Mouse (Mus musculus) kidney, adult 2 months (tissue): ENCODE measurements around the gene Spred3.

ENCODE experiments used
- CTCF ChIP-seq: fragments of 200-500 bp; conservative IDR thresholded peaks from 2 replicates; pipeline ENCODE4 v1.5.1; 2011; ENCODE audit warnings: low read depth, mild to moderate bottlenecking, control low read depth, low read length, moderate library complexity, mixed read lengths; ENCODE audit not compliant: insufficient read depth, insufficient read length
- POLR2A ChIP-seq: fragments of 200-500 bp; IDR thresholded peaks from one replicate; pipeline ENCODE4 v1.6.1; 2011; ENCODE audit warnings: low read depth, low read length, control low read depth

- TF ChIP-seq POLR2A, result no peak
- no peak for TF ChIP-seq CTCF
These were observed 35.4 kb downstream of the Spred3 start, which contains the start of gene Rasgrp4 for GRCm38 (mm10) chr7:29134693-29135386.
